Mouse (Mus musculus) brain, embryonic 14.5 days (tissue): Measurements from ENCODE around the gene Mpped2.

Experiments used
- CTCF ChIP-seq: fragments of 200-500 bp; IDR thresholded peaks from 2 replicates; pipeline ENCODE4 v1.5.1; 2012; ENCODE audit warnings: inconsistent platforms, mild to moderate bottlenecking, moderate library complexity, borderline replicate concordance; ENCODE audit not compliant: insufficient read depth, insufficient read length; ENCODE audit errors: extremely low read depth
- POLR2A ChIP-seq: fragments of 200-500 bp; IDR thresholded peaks from 2 replicates; pipeline ENCODE4 v1.6.1; 2012; ENCODE audit warnings: mild to moderate bottlenecking, inconsistent platforms, borderline replicate concordance; ENCODE audit not compliant: poor library complexity, insufficient read depth, insufficient read length, severe bottlenecking; ENCODE audit errors: extremely low read depth

- TF ChIP-seq POLR2A (no peak), CTCF (no peak)
These were observed 190.3 kb downstream of the Mpped2 start for GRCm38 (mm10) chr2:106883390-106883789.
